Mouse (Mus musculus) heart, postnatal 25 days (tissue): Measurements from ENCODE around the gene Exosc10. TPM values are rescaled to one million over a fixed set of nuclear protein-coding genes. Genes with fewer than 3 reads are reported as not detected.

Source experiments
- DNase-seq: peaks from one replicate; pipeline ENCODE4 v3.0.0; 2022; ENCODE audit warnings: low spot score
- intact Hi-C: fragments of 180-260 bp; cut with DNase I; formaldehyde crosslinking; loops from one replicate; pipeline ENCODE4 v1.15.1; 2025
- total RNA-seq, 2 experiments: library from RNA; stranded (reverse); gene quantifications; 2 replicates each; pipeline ENCODE4 v1.2.3; 2021

Gene Exosc10
- total RNA-seq = 10 to 100 TPM; 42.8 to 44.1 TPM

DNA sequence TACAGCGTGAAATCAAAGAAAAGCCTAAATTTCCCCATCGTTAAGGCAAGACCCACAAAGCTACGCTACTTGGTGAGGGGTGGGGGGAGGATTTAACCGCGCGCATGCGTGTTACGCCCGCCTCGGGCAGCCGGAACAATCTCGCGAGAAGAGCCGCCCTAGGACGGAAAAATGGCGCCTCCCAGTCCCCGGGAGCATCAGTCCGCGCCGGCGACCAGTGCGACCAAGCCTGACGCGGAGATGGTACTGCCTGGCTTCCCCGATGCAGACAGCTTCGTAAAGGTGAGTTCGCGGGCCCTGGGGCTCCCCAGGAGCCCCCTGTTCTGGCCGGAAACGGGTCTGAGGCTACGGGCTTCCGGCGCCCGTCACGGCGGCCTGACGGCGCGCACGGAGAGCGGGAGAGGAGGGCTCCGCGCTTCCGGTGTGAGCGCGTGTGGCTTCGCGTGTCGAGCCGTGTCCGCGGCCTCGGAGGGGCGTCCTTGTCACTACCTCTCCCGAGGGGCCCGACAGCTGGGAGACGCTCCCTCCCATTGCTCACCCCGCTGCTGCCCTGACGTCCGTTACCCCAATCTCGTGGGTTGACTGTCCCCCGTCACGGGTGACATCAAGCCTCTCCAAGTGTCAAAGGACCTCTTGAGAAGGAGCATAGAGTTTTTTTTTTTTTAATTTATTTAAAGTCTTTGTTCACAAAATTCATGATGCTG lies at the start of gene Exosc10:
Exosc10 (plus strand) TSS at position 133 of the 704 bp plus-strand sequence.
- DNase-seq = peak; percentile 74
- intact Hi-C loops = loop anchor here (2.0 kb wide), 1 partner anchor 32 kb away; the partner anchor contains the start of gene Srm

DNA sequence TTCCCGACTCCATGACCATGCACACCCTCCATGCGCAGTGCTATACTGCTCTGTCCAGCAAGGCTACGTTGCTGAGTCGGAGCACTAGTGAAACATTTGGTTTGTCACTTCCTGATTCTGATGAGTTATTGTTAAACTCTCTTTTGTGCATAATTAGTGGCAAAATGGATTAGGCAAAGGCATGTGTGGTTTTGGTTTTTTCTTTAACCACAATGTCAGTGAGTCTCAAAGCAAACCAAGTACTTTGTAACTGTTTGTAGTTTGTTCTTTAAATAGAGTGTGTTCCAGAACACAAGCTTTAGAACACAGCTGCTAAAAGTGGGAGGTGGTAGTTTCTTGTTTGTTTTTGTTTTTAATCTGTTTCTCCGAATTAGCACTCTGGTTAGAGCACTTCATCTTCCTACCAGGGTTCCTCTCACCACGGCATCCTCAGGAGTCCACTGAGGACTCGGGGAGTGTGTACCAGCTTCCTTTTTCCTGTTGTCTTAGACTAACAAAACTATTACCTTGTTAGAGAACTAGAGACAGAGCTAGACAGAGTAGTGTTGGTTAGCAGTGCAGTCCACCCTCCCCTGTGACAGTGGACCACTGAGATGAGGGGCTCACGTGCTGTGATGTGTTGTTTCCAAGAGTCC lies 48.7 kb upstream of the Exosc10 start:
- intact Hi-C loops = no loop called here
- DNase-seq = no peak

DNA sequence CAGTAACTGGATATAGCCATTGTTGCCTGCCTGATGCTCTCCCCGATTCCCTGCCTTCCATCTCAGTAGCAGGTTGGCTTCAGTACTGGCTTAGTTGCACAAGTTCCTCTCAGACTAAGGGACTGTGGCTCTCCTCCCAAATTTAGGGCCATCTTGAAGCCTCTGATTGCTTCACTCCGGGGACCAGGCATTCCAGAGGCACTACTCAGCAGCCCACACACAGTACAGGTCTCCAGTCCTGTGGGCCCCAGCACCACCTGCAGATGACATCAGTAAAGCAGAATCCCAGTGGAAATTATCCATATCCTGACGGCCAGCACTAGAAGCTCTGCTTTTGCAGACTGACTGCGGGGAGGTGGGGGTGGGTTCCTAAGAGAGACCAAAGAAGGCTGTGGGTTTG lies 47.5 kb upstream of the Exosc10 start:
- intact Hi-C loops = no loop called here
- DNase-seq = peak; percentile 48

DNA sequence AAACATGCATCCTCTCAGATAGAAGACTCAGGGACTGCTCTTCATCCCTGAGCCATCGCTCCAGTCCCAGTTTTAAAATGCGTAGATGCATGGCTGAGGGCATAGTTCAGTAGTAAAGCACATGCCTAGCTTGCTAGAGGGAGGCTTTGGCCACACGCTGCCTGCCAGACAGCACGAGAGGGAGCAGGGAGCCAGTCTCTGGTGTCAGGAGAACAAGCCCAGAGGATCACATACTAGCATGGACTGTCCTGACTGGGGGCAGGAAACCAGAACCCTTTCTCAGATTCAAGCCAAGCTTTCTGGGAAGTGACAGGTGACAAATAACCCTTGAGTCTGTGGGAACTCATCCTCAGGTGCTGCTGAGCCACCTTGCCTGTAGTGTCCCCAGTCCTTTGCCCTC lies 46.9 kb upstream of the Exosc10 start:
- intact Hi-C loops = no loop called here
- no peak for DNase-seq

DNA sequence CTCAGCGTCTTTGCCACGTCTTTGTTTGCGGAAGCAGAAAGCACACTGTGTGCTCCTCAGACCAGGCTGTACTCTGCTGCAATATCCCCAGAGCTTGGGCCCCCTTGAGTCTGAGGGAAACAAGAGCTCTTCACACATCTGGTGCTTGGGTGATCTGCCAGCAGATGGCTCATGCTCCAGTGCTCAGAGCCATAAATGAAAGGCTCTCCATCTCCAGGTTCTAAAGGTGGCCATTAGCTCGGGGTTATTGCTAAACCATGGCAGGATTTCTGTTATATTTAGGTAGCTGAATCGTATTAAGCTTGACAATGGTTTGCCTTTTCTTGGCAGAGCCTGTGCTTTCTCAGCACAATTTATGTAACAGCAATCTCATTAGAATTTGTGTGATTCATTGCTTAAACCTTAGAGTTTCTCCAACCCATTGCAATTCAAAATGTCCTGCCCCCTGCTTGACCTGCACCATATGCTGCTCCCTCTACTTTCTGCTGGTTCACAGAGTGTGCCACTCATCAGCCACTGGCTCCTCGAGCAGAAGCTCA lies 45.1 kb upstream of the Exosc10 start:
- intact Hi-C loops = no loop called here
- DNase-seq = peak; percentile 24

DNA sequence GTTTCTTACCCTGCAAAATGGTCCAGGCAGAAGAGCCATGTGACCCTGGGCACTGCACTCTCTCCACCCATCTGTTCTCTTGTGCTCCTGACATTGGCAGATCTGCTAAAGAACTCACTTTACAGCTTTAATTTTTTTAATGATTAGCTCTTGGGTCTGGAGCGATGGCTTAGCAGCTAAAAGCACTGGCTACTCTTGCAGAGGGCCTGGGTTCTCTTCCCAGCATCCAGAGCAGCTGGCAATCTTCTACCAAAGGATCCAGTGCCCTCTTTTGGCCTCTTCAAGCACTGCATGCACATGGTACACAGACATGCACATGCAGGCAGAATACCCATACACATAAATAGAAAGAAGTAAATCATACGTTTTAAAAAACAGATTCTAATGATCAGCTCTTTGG lies 42.9 kb upstream of the Exosc10 start:
- no peak for DNase-seq
- intact Hi-C loops = no loop called here

DNA sequence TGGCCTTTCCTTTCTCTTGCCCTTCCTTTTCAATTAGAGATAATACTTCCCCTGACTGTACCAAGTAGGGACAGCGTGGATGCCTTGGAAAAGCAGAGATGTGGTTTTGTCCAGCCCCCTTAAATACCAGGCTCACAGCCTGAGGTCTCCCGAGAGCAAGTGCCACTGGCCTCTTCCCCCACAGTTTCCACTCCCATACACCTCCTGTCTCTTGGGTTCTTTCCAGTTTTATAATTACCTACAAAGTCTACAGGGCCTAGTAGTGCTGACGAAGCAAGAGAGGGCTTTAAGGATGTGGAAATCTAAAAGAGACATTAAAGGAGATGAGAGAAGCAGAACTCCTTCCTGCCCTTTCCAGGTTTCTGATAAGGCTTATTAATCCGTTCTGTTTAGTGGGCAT lies 40.4 kb upstream of the Exosc10 start:
- intact Hi-C loops = no loop called here

DNA sequence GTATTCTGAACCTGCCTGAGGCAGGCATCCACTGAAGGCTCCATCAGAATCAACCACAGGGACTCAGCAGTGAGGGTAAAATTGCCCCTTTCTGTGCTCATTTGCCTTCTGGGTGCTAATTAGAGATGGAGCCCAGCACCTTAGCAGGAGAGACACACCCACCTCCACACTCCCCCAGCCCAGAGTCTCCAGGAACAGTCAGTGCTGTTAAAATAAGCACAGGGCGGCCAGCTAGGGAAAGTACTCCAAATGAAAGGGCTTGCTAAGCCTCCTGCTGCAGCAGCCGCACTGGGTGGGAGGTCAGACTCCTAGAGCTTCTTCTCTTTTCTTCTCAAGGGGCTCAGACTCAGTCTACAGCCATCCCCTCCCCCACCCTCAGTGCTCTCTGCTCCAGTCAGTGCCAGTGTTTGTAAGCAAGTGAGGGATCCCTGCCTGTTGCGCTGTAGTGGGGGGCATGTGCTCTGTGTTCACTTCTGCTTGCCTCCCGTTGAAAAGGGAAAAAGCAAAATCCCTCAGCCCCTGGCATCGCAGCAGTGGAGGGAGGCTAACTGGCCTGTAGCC lies 39.9 kb upstream of the Exosc10 start:
- DNase-seq = no peak

More for the DNA sequence above, 40.4 kb upstream of the Exosc10 start:
- no peak for DNase-seq

DNA sequence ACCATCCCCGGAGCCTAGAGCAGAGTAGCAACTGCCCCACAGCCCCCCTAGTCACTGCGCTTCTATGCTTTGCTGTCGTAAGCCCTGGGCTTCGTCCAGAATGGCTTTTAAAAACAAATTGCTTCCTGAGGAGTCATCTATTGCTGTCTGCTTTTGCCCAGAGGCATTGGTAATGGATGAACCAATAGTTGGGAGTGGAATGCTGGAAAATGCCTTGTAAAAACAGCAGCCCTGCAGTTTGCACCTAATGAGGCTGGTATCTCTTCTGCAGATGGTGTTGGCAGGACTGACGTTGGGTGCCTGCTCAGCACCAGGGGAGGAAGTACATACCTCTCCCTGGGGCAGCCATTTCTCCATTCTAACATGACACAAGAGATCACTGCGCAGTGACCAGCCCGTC lies 34.7 kb upstream of the Exosc10 start:
- DNase-seq = no peak
- intact Hi-C loops = no loop called here

More for the DNA sequence above, 39.9 kb upstream of the Exosc10 start:
- intact Hi-C loops = no loop called here

DNA sequence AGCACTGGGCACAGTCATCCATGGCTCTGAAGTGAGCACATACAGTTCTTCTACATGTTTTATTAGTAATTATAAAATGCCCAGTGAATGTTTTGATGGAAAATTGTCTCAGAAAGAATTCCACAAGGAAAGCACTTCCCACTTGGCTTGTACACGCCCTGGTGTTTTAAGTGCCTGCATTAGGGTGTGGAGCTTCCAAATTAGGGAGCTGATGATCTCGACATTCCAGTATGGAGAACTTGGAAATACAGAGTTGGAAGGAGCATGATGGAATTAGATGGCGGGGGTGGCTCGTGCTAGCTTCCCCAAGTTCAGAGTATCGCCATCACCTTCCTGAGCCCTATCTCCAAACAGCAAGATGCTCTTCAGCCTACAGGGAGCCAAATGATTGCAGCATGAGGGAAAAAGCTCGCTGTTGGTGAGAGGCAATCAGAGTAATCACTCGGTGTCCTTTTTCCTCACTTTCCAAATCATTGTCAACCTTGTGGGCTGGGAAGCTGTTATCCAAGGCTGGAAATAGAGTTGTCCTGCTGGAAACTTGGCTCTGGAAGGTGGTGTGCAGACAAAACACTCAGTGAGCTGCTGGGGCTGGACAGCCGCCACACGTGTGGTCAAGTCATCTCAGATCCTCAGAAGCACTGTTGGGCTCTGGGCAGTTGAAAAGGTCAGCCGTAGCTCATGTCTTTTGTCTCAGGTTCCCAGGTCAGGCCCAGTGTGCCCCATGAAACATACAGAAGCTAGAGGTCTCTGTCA lies 30.9 kb upstream of the Exosc10 start:
- DNase-seq = no peak
- intact Hi-C loops = no loop called here

DNA sequence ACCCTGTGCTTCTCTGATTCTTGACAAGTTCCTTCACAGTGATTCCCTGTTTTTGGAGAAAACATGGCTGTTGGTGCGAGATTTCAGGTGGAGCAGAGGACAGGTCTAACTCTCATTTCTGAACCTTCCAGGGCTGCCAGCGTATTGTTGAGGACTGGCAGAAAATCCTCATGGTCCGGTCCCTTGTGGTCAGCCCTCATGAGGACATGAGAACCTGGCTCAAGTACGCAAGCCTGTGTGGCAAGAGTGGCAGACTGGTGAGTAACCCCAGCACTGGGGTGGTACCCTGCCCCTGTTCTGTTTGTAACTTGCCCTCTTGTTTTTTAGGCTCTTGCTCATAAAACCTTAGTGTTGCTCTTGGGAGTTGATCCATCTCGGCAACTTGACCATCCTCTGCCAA lies 27.9 kb upstream of the Exosc10 start:
- DNase-seq = no peak
- intact Hi-C loops = no loop called here

DNA sequence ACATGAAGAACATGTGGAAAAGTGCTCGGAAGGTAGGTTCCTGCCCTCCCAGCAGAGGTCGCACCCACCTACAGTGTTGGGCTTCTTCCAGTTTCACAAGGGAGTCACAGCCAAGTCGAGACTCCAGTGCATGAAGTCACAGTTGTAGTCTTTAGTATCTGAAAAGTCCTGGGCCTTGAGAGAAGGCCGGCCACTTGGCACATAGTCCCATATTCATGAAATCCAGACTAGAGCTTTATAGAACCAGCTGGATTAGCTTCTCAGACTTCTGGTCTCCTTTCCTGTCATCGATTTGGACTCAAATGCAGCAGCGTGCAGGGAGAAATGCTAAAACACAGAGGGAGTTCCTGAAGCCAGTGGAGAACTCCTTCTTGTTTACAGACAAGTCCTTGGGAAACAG lies 27.5 kb upstream of the Exosc10 start:
- intact Hi-C loops = no loop called here
- no peak for DNase-seq

DNA sequence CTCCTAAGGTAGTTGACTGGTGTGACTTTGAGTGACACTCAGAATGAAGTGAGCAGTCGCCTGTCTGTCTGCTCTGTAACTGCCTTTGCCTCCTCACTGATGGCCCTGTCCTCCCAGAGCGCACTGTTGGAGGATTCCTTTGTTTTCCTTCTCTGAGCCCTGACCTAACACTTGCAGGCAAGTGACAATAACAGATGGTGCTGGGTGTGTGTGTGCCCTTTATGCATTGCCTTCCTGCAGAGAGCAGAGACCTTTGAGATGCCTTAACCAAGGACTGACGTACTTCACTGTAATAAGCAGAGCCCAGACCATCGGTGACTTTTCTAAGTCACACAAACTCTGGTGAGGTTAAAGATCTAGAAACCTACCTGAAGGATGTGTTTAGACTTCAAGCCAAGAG lies 26.9 kb upstream of the Exosc10 start:
- no peak for DNase-seq
- intact Hi-C loops = no loop called here

DNA sequence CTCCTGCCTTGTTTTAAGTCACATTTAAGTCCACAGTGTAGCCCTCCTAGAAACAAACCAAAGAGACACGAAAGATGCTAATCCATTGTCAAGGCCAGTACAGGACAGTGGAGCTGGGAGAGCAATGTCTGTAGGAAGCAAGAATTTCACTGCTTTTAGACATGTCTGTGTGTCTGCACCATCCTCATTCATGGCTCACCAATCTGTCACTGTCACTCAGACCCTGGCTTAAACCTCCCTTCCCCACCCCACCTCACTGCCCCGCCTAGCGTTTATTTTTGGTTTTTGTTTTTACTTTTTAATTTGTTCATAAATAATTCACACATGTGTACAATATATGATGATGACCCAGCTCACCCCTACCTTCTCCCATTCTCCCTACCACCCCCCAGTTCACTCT lies 25.7 kb upstream of the Exosc10 start:
- intact Hi-C loops = no loop called here
- DNase-seq = no peak

DNA sequence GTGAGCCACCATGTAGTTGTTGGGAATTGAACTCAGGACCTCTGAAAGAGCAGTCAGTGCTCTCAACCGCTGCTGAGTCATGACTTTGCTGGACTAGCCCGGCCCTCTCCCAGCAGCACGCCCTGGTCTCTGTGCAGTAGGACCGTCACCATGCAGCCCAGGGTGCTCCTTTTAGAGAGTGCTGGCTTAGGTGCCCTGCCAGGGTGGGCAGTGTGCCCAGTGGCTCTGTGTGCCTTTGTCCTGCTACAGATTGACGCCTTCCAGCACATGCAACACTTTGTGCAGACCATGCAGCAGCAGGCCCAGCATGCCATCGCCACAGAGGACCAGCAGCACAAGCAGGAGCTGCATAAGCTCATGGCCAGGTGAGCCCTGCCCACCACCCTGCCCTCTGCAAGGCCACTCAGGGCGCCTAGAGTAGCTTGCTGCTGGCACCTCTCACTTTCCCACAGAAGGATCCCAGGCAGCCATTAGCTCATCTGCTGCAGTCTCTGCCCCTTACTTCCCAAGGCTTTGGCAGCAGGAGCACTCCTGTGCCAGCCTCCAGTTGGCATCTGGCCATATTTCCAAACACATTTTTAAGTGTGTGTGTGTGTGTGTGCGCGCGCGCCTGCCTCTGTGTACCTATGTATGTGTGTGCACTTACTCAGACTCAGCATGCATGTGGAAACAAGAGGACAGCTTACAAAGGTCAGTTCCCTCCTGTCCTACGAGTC lies 24.5 kb upstream of the Exosc10 start:
- intact Hi-C loops = no loop called here
- DNase-seq = no peak

DNA sequence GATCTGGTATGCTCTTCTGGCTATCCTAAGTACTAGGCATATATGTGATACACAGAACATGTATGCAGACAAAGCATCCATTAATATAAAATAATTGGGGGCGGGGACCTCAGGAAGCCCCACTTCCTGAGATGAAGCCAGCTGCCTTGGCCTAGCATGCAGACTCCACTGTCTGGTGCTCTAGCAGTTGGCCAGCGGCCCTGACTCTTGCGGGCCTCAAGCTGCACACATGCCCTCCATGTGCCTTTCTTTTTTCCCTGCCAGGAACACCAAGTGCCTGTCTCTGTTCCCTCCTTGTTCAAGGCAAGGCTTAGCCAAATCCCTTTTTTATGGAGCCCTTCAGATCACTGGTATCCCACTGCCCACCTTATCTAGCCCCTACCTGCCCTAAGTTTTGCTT lies 22.4 kb upstream of the Exosc10 start:
- intact Hi-C loops = no loop called here
- no peak for DNase-seq

DNA sequence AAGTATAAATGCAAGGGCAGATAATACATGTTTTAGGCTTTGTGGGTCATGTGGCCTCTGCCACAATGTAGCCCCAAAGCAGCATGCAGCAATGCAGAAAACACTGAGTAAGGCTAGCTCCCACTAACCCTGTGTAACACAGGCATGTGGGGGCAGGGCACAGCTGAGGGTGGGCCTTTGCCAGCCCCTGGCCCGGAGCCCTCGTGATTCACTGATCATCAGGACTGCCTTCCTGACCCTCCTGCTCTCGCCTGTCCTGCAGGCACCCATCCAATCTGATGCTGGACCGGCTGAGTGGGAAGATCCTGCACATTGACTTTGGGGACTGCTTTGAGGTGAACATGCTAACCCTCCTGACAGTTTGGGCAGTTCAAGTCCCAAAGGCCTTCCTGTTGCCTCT lies 9.1 kb upstream of the Exosc10 start:
- no peak for DNase-seq
- intact Hi-C loops = no loop called here

DNA sequence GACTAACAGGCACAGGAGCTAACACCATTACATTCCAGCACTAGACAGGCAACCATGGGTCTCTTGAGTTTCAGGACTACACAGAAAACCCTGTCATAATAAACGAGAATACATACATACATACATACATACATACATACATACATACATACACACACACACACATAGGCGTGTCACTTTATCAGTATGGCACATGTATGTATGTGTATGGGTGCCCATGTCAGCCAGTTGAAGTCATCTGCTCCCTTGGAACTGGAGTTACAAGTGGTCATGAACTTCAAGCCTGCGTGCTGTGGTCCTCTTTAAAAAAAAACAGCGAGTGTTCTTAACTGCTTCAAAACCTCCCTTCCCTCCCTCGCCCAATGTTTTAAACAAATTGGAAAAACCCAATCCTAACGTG lies 463 bp upstream of the Exosc10 start:
- intact Hi-C loops = loop anchor here (2.0 kb wide), 1 partner anchor 33 kb away; the partner anchor contains the start of gene Srm

DNA sequence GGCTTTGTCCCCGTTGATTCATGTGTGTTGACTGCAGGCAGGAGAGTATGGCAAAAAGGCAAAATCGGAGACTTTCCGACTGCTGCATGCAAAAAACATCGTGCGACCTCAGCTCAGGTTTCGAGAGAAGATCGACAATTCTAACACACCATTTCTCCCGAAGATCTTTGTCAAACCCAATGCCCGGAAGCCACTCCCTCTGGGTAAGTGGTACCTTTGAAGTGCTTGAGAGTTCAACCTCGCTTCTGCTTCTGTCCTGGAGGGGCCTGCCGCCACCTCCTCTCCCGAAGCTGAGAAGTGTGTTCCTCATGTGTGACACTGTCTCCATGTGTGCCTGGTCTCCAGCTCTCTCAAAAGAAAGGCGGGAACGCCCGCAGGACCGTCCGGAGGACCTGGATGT lies 4.4 kb downstream of the Exosc10 start:
- intact Hi-C loops = no loop called here
- DNase-seq = no peak

More for the DNA sequence above, 463 bp upstream of the Exosc10 start:
- no peak for DNase-seq

DNA sequence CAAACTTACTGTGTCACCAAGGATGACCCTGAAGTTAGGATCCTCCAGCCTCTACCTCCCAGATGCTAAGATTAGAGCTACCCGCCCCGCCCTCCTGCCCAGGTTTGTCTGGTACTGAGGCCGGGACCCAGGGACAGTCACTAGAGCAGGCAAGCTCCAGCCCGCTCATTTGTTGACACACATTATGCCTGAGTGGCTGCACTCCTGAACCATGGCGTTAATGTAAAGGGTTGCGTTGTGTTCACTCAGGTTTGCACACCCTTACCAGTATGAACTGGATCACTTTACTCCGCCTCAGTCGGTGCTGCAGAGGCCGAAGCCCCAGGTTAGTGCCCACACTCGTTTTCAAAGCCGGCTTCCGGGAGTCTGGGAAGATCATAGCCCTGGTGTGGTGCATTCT lies 5.4 kb downstream of the Exosc10 start:
- intact Hi-C loops = no loop called here
- DNase-seq = no peak
